11 mouse cellular contexts compared by ENCODE assay signal in the genomic region with DNA sequence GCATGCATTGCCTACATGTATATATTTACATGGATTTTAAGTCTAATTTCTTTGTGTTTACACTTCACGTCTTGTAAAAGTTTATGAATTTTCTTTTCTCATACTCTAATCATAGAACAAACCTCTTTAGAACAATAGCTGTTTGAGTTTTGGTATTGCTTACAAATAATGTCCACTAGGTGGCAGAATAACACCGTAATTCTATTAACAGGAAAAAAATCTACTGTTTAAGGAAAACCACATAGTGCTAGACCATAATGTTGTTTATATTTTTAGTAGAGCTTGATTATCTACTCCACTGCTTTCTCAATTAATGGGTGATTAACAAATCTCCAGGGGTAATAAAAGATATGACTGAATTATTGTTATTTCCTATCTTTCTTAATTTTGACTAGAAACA. TPM values are rescaled to one million over a fixed set of nuclear protein-coding genes. Genes with fewer than 3 reads are reported as not detected.
DNase-seq lines count a peak whose midpoint lies in the region; ATAC-seq lines count a peak whose summit lies in the region.
"Had no signal": no experiment of that assay in that cellular context is flagged by ENCODE, and none has a peak within 500 bp of the region (broad histone marks: within the 10 kb centered on the region; RNA-seq: fewer than 3 reads in every experiment).

No protein-coding gene starts in this region.

- H3K27ac ChIP-seq in forebrain, embryonic 11.5 days (ENCODE audit: low read depth, low read length): no peak overlapping the region
- no peak overlapping the region for H3K27ac ChIP-seq in forebrain, embryonic 10.5 days
- H3K27ac ChIP-seq: embryonic facial prominence, embryonic 12.5 days had no signal

- no peaks in the 10 kb centered on the region for H3K27me3 ChIP-seq in forebrain, embryonic 11.5 days (ENCODE audit: control insufficient read depth, insufficient read depth, low read length)
- no peaks in the 10 kb centered on the region for H3K27me3 ChIP-seq in forebrain, embryonic 10.5 days (ENCODE audit: poor library complexity, severe bottlenecking)
- H3K27me3 ChIP-seq: embryonic facial prominence, embryonic 12.5 days had no signal

- 2% methylated on average over 2 of the region's 2 CpGs for WGBS in forebrain, embryonic 11.5 days
- WGBS in forebrain, embryonic 10.5 days: 9% methylated on average over 2 of the region's 2 CpGs

- ATAC-seq in forebrain, embryonic 11.5 days (replicated peaks; ENCODE audit: low FRiP score): peak; percentile 55; the same call in 1 of the 2 replicates
- no peak; the same call in 1 of the 2 replicates for ATAC-seq in megakaryocyte, adult 5-6 weeks (ENCODE audit: poor library complexity, severe bottlenecking)

- no peak overlapping the region for H3K4me3 ChIP-seq in forebrain, embryonic 11.5 days (ENCODE audit: low read depth, low read length)
- no peak overlapping the region for H3K4me3 ChIP-seq in forebrain, embryonic 10.5 days
- H3K4me3 ChIP-seq: embryonic facial prominence, embryonic 12.5 days had no signal

- no peak for DNase-seq in forebrain, embryonic 11.5 days (ENCODE audit: low spot score)
- no peak for DNase-seq in forebrain, embryonic 10.5 days (ENCODE audit: extremely low spot score, low spot score)
- peak; percentile 73 for DNase-seq in 3T3-L1 (ENCODE audit: low read depth, low spot score)
- DNase-seq in c-Kit-positive CD71-negative TER-119-negative erythroid progenitor cells, embryonic 14.5 days (ENCODE audit: low read depth): peak; percentile 14
- DNase-seq in hindlimb bud, embryonic 11.5 days (ENCODE audit: extremely low spot score, low read depth, low spot score): peak; percentile 28
- no peak for DNase-seq in heart, postnatal 4 days
- DNase-seq in right cerebral cortex, postnatal 10 days (ENCODE audit: low spot score in 2 of 2): no peak
- DNase-seq: lung, postnatal 10 days had no signal

- H3K36me3 ChIP-seq in forebrain, embryonic 11.5 days (ENCODE audit: control insufficient read depth, insufficient read depth, low read length): no peaks in the 10 kb centered on the region
- H3K36me3 ChIP-seq in forebrain, embryonic 10.5 days (replicated peaks): no peaks in the 10 kb centered on the region
- H3K36me3 ChIP-seq: embryonic facial prominence, embryonic 12.5 days had no signal

- H3K9me3 ChIP-seq in forebrain, embryonic 11.5 days (ENCODE audit: control insufficient read depth, low read length): no peaks in the 10 kb centered on the region
- H3K9me3 ChIP-seq in forebrain, embryonic 10.5 days: no peaks in the 10 kb centered on the region
- H3K9me3 ChIP-seq: embryonic facial prominence, embryonic 12.5 days had no signal

- H3K4me1 ChIP-seq in forebrain, embryonic 11.5 days (replicated peaks; ENCODE audit: control insufficient read depth, insufficient read depth, low read length): no peaks in the 10 kb centered on the region
- no peaks in the 10 kb centered on the region for H3K4me1 ChIP-seq in forebrain, embryonic 10.5 days
- H3K4me1 ChIP-seq: embryonic facial prominence, embryonic 12.5 days had no signal

- H3K4me2 ChIP-seq in forebrain, embryonic 11.5 days (ENCODE audit: low read depth, low read length, severe bottlenecking): no peak overlapping the region
- H3K4me2 ChIP-seq: embryonic facial prominence, embryonic 12.5 days had no signal

- no peak overlapping the region for H3K9ac ChIP-seq in forebrain, embryonic 11.5 days (ENCODE audit: low read length)
- H3K9ac ChIP-seq: embryonic facial prominence, embryonic 12.5 days had no signal

RNA-seq across cellular contexts. Expression of a gene that starts 10.0 kb away (rescaled TPM):
- polyA plus RNA-seq in forebrain, embryonic 11.5 days (2014; fragmentation: Nextera tagmentation; extraction: Ambion mirVana): not detected in 2 replicates
- polyA plus RNA-seq in forebrain, embryonic 10.5 days (2016; fragmentation: Nextera tagmentation; extraction: Ambion mirVana): not detected in 2 replicates
- total RNA-seq in megakaryocyte, adult 5-6 weeks (2015): not detected in 2 replicates
- not detected in 2 replicates for total RNA-seq in megakaryocyte, adult 5-6 weeks (2017)
- total RNA-seq in heart, postnatal 4 days (2021): not detected
- total RNA-seq: heart, postnatal 25 days had no signal
- polyA plus RNA-seq: embryonic facial prominence, embryonic 12.5 days had no signal

RNA-seq across cellular contexts. Expression of a gene that starts 19.8 kb away (rescaled TPM):
- polyA plus RNA-seq in forebrain, embryonic 11.5 days (2014; fragmentation: Nextera tagmentation; extraction: Ambion mirVana): not detected in 2 replicates
- not detected in 2 replicates for polyA plus RNA-seq in forebrain, embryonic 10.5 days (2016; fragmentation: Nextera tagmentation; extraction: Ambion mirVana)
- total RNA-seq in megakaryocyte, adult 5-6 weeks (2015): not detected in 2 replicates
- total RNA-seq in megakaryocyte, adult 5-6 weeks (2017): not detected in 2 replicates
- total RNA-seq in heart, postnatal 4 days (2021): not detected
- total RNA-seq: heart, postnatal 25 days had no signal
- polyA plus RNA-seq: embryonic facial prominence, embryonic 12.5 days had no signal

RNA-seq across cellular contexts. Expression of a gene that starts 29.3 kb away (rescaled TPM):
- not detected in 2 replicates for polyA plus RNA-seq in forebrain, embryonic 11.5 days (2014; fragmentation: Nextera tagmentation; extraction: Ambion mirVana)
- not detected in 2 replicates for polyA plus RNA-seq in forebrain, embryonic 10.5 days (2016; fragmentation: Nextera tagmentation; extraction: Ambion mirVana)
- total RNA-seq in megakaryocyte, adult 5-6 weeks (2015): not detected in 2 replicates
- not detected in 2 replicates for total RNA-seq in megakaryocyte, adult 5-6 weeks (2017)
- total RNA-seq in heart, postnatal 4 days (2021): not detected
- total RNA-seq: heart, postnatal 25 days had no signal
- polyA plus RNA-seq: embryonic facial prominence, embryonic 12.5 days had no signal

RNA-seq across cellular contexts. Expression of a gene that starts 30.6 kb away (rescaled TPM):
- not detected in 2 replicates for polyA plus RNA-seq in forebrain, embryonic 11.5 days (2014; fragmentation: Nextera tagmentation; extraction: Ambion mirVana)
- not detected in 2 replicates for polyA plus RNA-seq in forebrain, embryonic 10.5 days (2016; fragmentation: Nextera tagmentation; extraction: Ambion mirVana)
- total RNA-seq in megakaryocyte, adult 5-6 weeks (2015): not detected in 2 replicates
- total RNA-seq in megakaryocyte, adult 5-6 weeks (2017): not detected in 2 replicates
- not detected for total RNA-seq in heart, postnatal 4 days (2021)
- total RNA-seq: heart, postnatal 25 days had no signal
- polyA plus RNA-seq: embryonic facial prominence, embryonic 12.5 days had no signal

RNA-seq across cellular contexts. Expression of a gene that starts 41.4 kb away (rescaled TPM):
- polyA plus RNA-seq in forebrain, embryonic 11.5 days (2014; fragmentation: Nextera tagmentation; extraction: Ambion mirVana): not detected in 2 replicates
- polyA plus RNA-seq in forebrain, embryonic 10.5 days (2016; fragmentation: Nextera tagmentation; extraction: Ambion mirVana): not detected in 2 replicates
- not detected in 2 replicates for total RNA-seq in megakaryocyte, adult 5-6 weeks (2015)
- not detected in 2 replicates for total RNA-seq in megakaryocyte, adult 5-6 weeks (2017)
- not detected for total RNA-seq in heart, postnatal 4 days (2021)
- total RNA-seq: heart, postnatal 25 days had no signal
- polyA plus RNA-seq: embryonic facial prominence, embryonic 12.5 days had no signal

Comparison
In these comparisons a context has a peak if more than half of its experiments do, and no peak if none do; other contexts are left out.
1. DNase-seq: peak in 3T3-L1 (single experiment), c-Kit-positive CD71-negative TER-119-negative erythroid progenitor cells, embryonic 14.5 days (single experiment) and hindlimb bud, embryonic 11.5 days (single experiment); none in forebrain, embryonic 11.5 days (single experiment), forebrain, embryonic 10.5 days (single experiment), heart, postnatal 4 days (single experiment) and right cerebral cortex, postnatal 10 days (0 of 2).